Mouse (Mus musculus): ENCODE results near the gene Ammecr1. TPM values are rescaled to one million over a fixed set of nuclear protein-coding genes. Genes with fewer than 3 reads are reported as not detected.
A peak's percentile ranks its signal among the peaks of the same experiment; 100 is the strongest.

Gene Ammecr1
- total RNA-seq, 2 experiments from 2014 or later = 12.2 to 12.5 TPM

DNA sequence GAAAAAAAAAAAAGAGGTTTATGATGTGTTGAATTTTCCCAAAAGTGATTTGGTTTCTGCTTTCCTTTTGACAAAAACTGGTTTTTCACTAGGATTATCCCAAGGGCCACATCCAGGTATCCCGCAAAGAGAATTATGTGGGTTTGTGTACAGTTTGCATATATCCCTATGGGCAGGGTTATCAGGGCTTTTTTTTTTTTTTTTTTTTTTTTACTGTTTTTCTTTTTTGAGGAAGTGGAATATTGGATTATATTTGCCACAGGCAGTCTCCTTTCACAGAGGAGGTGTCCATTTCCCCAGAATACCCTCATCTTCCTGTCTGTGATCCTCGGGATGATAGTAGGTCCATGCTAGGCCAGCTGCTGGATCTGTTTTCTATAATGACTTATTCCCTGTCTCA, 137.3 kb downstream of the Ammecr1 start:
- no peak for DNase-seq

GRCm38 (mm10) chrX:142828184-142828908, 138.2 kb downstream of the Ammecr1 start:
- no peak for DNase-seq

- DNase-seq = no peak
These were observed 138.9 kb downstream of the Ammecr1 start for GRCm38 (mm10) chrX:142827644-142828043.

- no peak for DNase-seq
These were observed 141.2 kb downstream of the Ammecr1 start for GRCm38 (mm10) chrX:142825309-142825708.

GRCm38 (mm10) chrX:142821846-142822245, 144.7 kb downstream of the Ammecr1 start:
- no peak for DNase-seq

GRCm38 (mm10) chrX:142821239-142821638, 145.3 kb downstream of the Ammecr1 start:
- no peak for DNase-seq

DNA sequence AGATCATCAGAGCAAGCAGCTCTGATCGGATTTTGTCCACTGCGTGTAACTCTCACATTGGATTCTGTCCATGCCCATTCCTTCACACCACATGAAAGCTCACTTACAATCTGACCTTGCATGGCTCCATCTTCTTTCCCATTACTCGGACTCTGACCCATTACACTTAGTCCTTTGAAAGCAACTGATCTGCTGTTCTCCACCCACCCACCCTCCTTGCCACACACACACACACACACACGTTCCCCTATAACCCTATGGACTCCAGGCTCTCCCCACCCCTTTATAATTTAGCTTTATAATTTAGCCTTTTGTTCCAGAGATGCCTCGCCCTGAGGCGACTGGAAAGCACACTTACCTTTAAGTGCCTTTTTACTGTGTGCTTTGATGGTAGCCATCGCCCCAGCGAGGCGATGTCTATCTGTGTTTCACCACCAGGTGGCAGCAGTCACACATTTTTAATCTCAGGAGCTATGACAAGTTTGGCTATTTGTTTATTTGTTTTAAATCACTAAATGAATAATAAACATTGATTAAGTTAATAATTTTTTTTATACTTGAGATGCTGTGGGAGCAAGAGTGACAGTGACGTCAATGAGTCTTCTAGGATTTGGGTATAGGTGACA, 148.4 kb downstream of the Ammecr1 start:
- DNase-seq = peak; percentile 56

GRCm38 (mm10) chrX:142813146-142813545, 153.4 kb downstream of the Ammecr1 start:
- DNase-seq = peak; percentile 56

- peak; percentile 62 for DNase-seq
These were observed 158.1 kb downstream of the Ammecr1 start for GRCm38 (mm10) chrX:142808411-142808810.

GRCm38 (mm10) chrX:142806620-142807061, 159.9 kb downstream of the Ammecr1 start:
- peak; percentile 25 for DNase-seq

DNA sequence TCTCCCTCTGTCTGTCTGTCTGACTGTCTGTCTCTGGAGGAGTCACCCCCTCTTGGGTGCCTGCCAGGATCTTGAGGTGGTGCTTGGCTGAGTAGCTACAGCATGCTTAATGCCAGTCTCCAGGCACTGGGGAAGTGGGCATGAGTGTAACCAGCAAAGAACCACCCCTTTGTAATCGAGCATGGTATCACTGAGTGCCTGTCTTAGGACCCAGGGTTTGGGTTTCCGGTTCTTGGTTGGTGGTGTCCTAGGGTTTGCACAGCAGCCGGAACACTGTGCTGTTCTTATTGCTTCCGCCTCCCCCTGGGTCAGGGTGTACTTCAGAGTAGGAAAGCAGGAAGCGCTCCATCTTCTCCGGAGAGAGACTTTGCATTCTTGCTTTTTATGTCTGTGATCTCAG, 160.4 kb downstream of the Ammecr1 start:
- peak; percentile 26 for DNase-seq

DNA sequence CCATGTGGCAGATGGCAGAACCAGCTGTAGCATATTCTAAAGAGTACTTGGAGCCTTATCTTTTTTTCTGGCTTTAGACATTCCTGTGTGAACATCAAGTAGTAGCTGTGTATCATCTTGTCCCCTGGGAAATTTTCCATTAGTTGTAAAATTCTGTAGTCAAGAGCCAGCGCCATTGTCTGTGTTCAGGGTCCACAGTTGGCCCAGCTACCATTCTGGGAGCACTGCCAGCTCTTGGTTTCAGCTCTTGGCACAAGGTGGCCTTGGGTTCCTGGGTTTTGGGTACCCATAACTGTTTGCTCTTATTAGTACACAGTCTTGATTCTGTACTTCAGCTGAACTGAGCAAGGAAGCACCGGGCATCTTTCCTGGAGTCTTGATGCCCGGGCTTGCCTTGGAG, 161.9 kb downstream of the Ammecr1 start:
- DNase-seq = peak; percentile 65

Small RNA genes within 50 kb of the gene (microRNA-seq; reads per million reads assigned to microRNA genes)
- gene Gm44351 = not detected

Other genes starting within 250 kb of the Ammecr1 start
- gene Rtl9, start 132.9 kb upstream of the Ammecr1 start, total RNA-seq (2021) = 1 to 10 TPM in 1 of 2 experiments, under 1 TPM in 1; 0.60 to 1.3 TPM